Mouse (Mus musculus): ENCODE data around the gene Mmp7.

DNA sequence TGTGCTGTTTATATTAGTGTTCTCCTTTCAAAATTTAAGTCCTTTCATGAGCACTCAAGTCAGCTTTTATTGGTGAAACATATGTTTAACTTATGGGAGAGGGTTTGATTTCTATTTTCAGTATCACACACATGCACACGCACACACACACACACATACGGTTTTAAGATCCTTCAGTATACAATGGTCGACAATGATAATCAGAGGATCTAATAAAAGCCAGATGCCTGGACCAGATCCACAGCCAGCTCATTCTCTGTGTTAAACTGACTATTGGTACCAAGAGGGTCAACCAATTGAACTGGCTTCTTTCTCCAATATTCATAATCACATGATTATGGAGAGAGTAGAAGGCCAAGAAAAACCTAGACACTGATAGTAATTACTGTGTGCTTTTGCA, 3.8 kb downstream of the Mmp7 start:
- TF ChIP-seq TCF3 (IDR thresholded peaks at IDR 0.05; ENCODE audit: insufficient read length, low read depth) (no peak), SRF (IDR thresholded peaks at IDR 0.05; ENCODE audit: control insufficient read depth, insufficient read length, low read depth) (no peak), MAX (IDR thresholded peaks at IDR 0.05; ENCODE audit: low read depth) (no peak), POLR2AphosphoS2 (IDR thresholded peaks at IDR 0.05; ENCODE audit: insufficient read length, low read depth) (no peak), TCF12 (IDR thresholded peaks at IDR 0.05; ENCODE audit: insufficient read depth, poor library complexity, severe bottlenecking) (no peak), POLR2A (IDR thresholded peaks at IDR 0.05; ENCODE audit: insufficient read length, low read depth) (no peak), USF1 (IDR thresholded peaks at IDR 0.05; ENCODE audit: low read depth) (no peak), MYOD1 (IDR thresholded peaks at IDR 0.05; ENCODE audit: control insufficient read depth in 1 of 3, insufficient read length in 2 of 3, low read depth in 2 of 3) (no peak)
